9 mouse cellular contexts compared by ENCODE assay signal in genomic region chr17:87391242-87391641, GRCm38 (mm10). TPM values are rescaled to one million over a fixed set of nuclear protein-coding genes. Genes with fewer than 3 reads are reported as not detected.
DNase-seq lines count a peak whose midpoint lies in the region; ATAC-seq and TF ChIP-seq lines count a peak whose summit lies in the region.
"Had no signal": no experiment of that assay in that cellular context is flagged by ENCODE, and none has a peak within 500 bp of the region (broad histone marks: within the 10 kb centered on the region; RNA-seq: fewer than 3 reads in every experiment).

No protein-coding gene starts in this region.

- H3K4me2 ChIP-seq in lung, embryonic 16.5 days (ENCODE audit: low read depth, low read length), result no peak overlapping the region
- H3K4me2 ChIP-seq in heart, postnatal 0 days (ENCODE audit: low read depth, low read length), result no peak overlapping the region
- H3K4me2 ChIP-seq in midbrain, embryonic 13.5 days (replicated peaks), result no peak overlapping the region

- no peaks in the 10 kb centered on the region for H3K27me3 ChIP-seq in lung, embryonic 16.5 days (ENCODE audit: control insufficient read depth, insufficient read depth, low read depth, low read length)
- H3K27me3 ChIP-seq in heart, postnatal 0 days (ENCODE audit: control insufficient read depth, insufficient read depth, low read length), result no peaks in the 10 kb centered on the region
- H3K27me3 ChIP-seq in midbrain, embryonic 13.5 days, result no peaks in the 10 kb centered on the region

- peak; percentile 72 for ATAC-seq in lung, embryonic 16.5 days (ENCODE audit: low read depth)
- ATAC-seq in heart, postnatal 0 days (ENCODE audit: insufficient read depth, low read depth), result peak; percentile 71
- ATAC-seq in midbrain, embryonic 13.5 days, result no peak

- peak; percentile 72; the same call in 1 of the 2 replicates for TF ChIP-seq EP300 in heart, postnatal 0 days (IDR thresholded peaks at IDR 0.05; ENCODE audit: low read depth)

- H3K36me3 ChIP-seq in lung, embryonic 16.5 days (ENCODE audit: control insufficient read depth, insufficient read depth, low read length), result no peaks in the 10 kb centered on the region
- no peaks in the 10 kb centered on the region for H3K36me3 ChIP-seq in heart, postnatal 0 days (replicated peaks; ENCODE audit: control insufficient read depth, insufficient read depth, low read length)
- no peaks in the 10 kb centered on the region for H3K36me3 ChIP-seq in midbrain, embryonic 13.5 days

- no peak overlapping the region for H3K4me3 ChIP-seq in lung, embryonic 16.5 days (ENCODE audit: low read length)
- no peak overlapping the region for H3K4me3 ChIP-seq in heart, postnatal 0 days (ENCODE audit: low read depth, low read length)
- H3K4me3 ChIP-seq in midbrain, embryonic 13.5 days (replicated peaks), result no peak overlapping the region

- H3K4me1 ChIP-seq in lung, embryonic 16.5 days (replicated peaks; ENCODE audit: control insufficient read depth, insufficient read depth, low read length), result no peaks in the 10 kb centered on the region; the same call in 1 of the 2 replicates
- peaks cover 8% of the 10 kb centered on the region for H3K4me1 ChIP-seq in heart, postnatal 0 days (ENCODE audit: control insufficient read depth, insufficient read depth)
- H3K4me1 ChIP-seq in midbrain, embryonic 13.5 days (replicated peaks), result peaks cover 7% of the 10 kb centered on the region

- DNase-seq in adrenal gland, postnatal 14 days, result peak; percentile 48
- no peak for DNase-seq in adrenal gland, postnatal 4 days (ENCODE audit: low spot score in 2 of 2)
- DNase-seq in lung, postnatal 25 days (ENCODE audit: low spot score), result no peak
- DNase-seq in heart, postnatal 0 days (ENCODE audit: low spot score), result peak; percentile 55
- DNase-seq in lung, postnatal 10 days, result peak; percentile 68
- no peak for DNase-seq in T-cell, adult 2 months (ENCODE audit: low spot score)

- WGBS in lung, embryonic 16.5 days, result 48% methylated on average over 7 of the region's 7 CpGs
- 47% methylated on average over 7 of the region's 7 CpGs for WGBS in heart, postnatal 0 days
- 74% methylated on average over 7 of the region's 7 CpGs for WGBS in midbrain, embryonic 13.5 days

- H3K9me3 ChIP-seq in lung, embryonic 16.5 days (ENCODE audit: control insufficient read depth, low read length), result no peaks in the 10 kb centered on the region
- no peaks in the 10 kb centered on the region for H3K9me3 ChIP-seq in heart, postnatal 0 days (replicated peaks; ENCODE audit: control insufficient read depth, low read length)
- H3K9me3 ChIP-seq in midbrain, embryonic 13.5 days, result no peaks in the 10 kb centered on the region

- TF ChIP-seq CTCF in heart, postnatal 0 days (IDR thresholded peaks at IDR 0.05; ENCODE audit: low read depth), result no peak

- peak overlapping the region; percentile 56 for H3K27ac ChIP-seq in lung, embryonic 16.5 days (ENCODE audit: low read length)
- H3K27ac ChIP-seq in heart, postnatal 0 days (ENCODE audit: low read depth), result peak overlapping the region; percentile 62
- no peak overlapping the region for H3K27ac ChIP-seq in midbrain, embryonic 13.5 days

- H3K9ac ChIP-seq in lung, embryonic 16.5 days (ENCODE audit: low read length), result 0 out of 2 replicates have a peak overlapping the region, but pooled peaks have one; percentile 15
- no peak overlapping the region for H3K9ac ChIP-seq in heart, postnatal 0 days (replicated peaks; ENCODE audit: low read depth, low read length)
- no peak overlapping the region for H3K9ac ChIP-seq in midbrain, embryonic 13.5 days (replicated peaks)

RNA-seq across cellular contexts. Expression of gene Stpg4, which starts 36.3 kb away (rescaled TPM):
- not detected in 2 replicates for total RNA-seq in adrenal gland, postnatal 14 days (2021)
- total RNA-seq in adrenal gland, postnatal 4 days (2021), result under 1 TPM in 1 of 2 experiments, not detected in 1; 0.51 TPM
- not detected in 2 replicates for polyA plus RNA-seq in lung, embryonic 16.5 days (2015; fragmentation: Nextera tagmentation; extraction: Ambion mirVana)
- total RNA-seq in heart, postnatal 0 days (2014; rRNA removed; ENCODE audit: low replicate concordance), result not detected in 2 replicates
- not detected in 2 replicates for polyA plus RNA-seq in heart, postnatal 0 days (2015; fragmentation: Nextera tagmentation; extraction: Ambion mirVana)
- 0.37 TPM in 1 of 2 replicates, not detected in the other for polyA plus RNA-seq in midbrain, embryonic 13.5 days (2015; fragmentation: Nextera tagmentation; extraction: Ambion mirVana)
- polyA plus RNA-seq: large intestine, adult 2 months had no signal

RNA-seq across cellular contexts. Expression of gene Calm2, which starts 55.5 kb away (rescaled TPM):
- total RNA-seq in adrenal gland, postnatal 14 days (2021), result 430 and 435 TPM in 2 replicates
- total RNA-seq in adrenal gland, postnatal 4 days (2021), result 100 to 1,000 TPM; 558 to 566 TPM
- 1,010 and 1,035 TPM in 2 replicates for polyA plus RNA-seq in lung, embryonic 16.5 days (2015; fragmentation: Nextera tagmentation; extraction: Ambion mirVana)
- total RNA-seq in heart, postnatal 0 days (2014; rRNA removed; ENCODE audit: low replicate concordance), result 129 and 183 TPM in 2 replicates
- polyA plus RNA-seq in heart, postnatal 0 days (2015; fragmentation: Nextera tagmentation; extraction: Ambion mirVana), result 389 and 428 TPM in 2 replicates
- polyA plus RNA-seq in midbrain, embryonic 13.5 days (2015; fragmentation: Nextera tagmentation; extraction: Ambion mirVana), result 1,571 and 1,689 TPM in 2 replicates

Comparison
In these comparisons a context has a peak if more than half of its experiments do, and no peak if none do; other contexts are left out.
1. DNase-seq: peak in adrenal gland, postnatal 14 days (single experiment), heart, postnatal 0 days (single experiment) and lung, postnatal 10 days (single experiment); none in adrenal gland, postnatal 4 days (0 of 2), lung, postnatal 25 days (single experiment) and T-cell, adult 2 months (single experiment).